Mouse (Mus musculus) liver, embryonic 15.5 days (tissue): Measurements from ENCODE around the gene Slc16a7. TPM values are rescaled to one million over a fixed set of nuclear protein-coding genes. Genes with fewer than 3 reads are reported as not detected.

Experiments
- ATAC-seq: fragments of 200-750 bp; cut with Nextera tagmentation; 2 replicates; pipeline ENCODE4 v1.8.0; 2017; ENCODE audit warnings: moderate number of reproducible peaks, mild to moderate bottlenecking, moderate library complexity; ENCODE audit not compliant: insufficient read depth
- H3K27ac ChIP-seq: fragments of 300-500 bp; sonication (generic); replicated peaks from 2 replicates; pipeline ENCODE4 v1.5.1; 2015; ENCODE audit warnings: mild to moderate bottlenecking, inconsistent platforms
- H3K27me3 ChIP-seq: fragments of 300-500 bp; sonication (generic); 2 replicates; pipeline ENCODE4 v1.6.1; 2015; ENCODE audit warnings: mild to moderate bottlenecking, inconsistent platforms
- H3K36me3 ChIP-seq: fragments of 300-500 bp; sonication (generic); replicated peaks from 2 replicates; pipeline ENCODE4 v1.6.1; 2015; ENCODE audit warnings: moderate library complexity, mild to moderate bottlenecking, inconsistent platforms
- H3K4me1 ChIP-seq: fragments of 300-500 bp; sonication (generic); replicated peaks from 2 replicates; pipeline ENCODE4 v1.6.1; 2015; ENCODE audit warnings: inconsistent platforms
- H3K4me2 ChIP-seq: fragments of 300-500 bp; sonication (generic); 2 replicates; pipeline ENCODE4 v1.6.1; 2015; ENCODE audit warnings: moderate library complexity, mild to moderate bottlenecking, inconsistent platforms
- H3K4me3 ChIP-seq: fragments of 300-500 bp; sonication (generic); replicated peaks from 2 replicates; pipeline ENCODE4 v1.5.1; 2015; ENCODE audit warnings: mild to moderate bottlenecking, inconsistent platforms
- H3K9ac ChIP-seq: fragments of 300-500 bp; sonication (generic); 2 replicates; pipeline ENCODE4 v1.6.1; 2015; ENCODE audit warnings: moderate library complexity, mild to moderate bottlenecking, inconsistent platforms
- H3K9me3 ChIP-seq: fragments of 300-500 bp; sonication (generic); replicated peaks from 2 replicates; pipeline ENCODE4 v1.6.1; 2016; ENCODE audit warnings: inconsistent platforms
- WGBS: fragments of 180-500 bp; shearing (Covaris S2); methylation state at CpG from one replicate; pipeline ENCODE4 v1.1.7; 2015; ENCODE audit warnings: mixed read lengths; ENCODE audit not compliant: insufficient replicate concordance; 5-methylcytosine and 5-hydroxymethylcytosine counted together
- polyA plus RNA-seq: library from polyadenylated mRNA; unstranded; fragments of >200 nt; fragmentation: Nextera tagmentation; extraction: Ambion mirVana; gene quantifications from 2 replicates; pipeline ENCODE4 v1.2.1, GENCODE M21; 2015

The Slc16a7 gene
- polyA plus RNA-seq, 1 experiment from 2014 or later = 11.6 TPM

GRCm38 (mm10) chr10:125270266-125270665 lies 119.0 kb downstream of the Slc16a7 start:
- Histone ChIP-seq H3K36me3 (no peaks in the 10 kb centered on the region), H3K27ac (no peak overlapping the region), H3K9ac (no peak overlapping the region), H3K4me1 (peaks cover 6% of the 10 kb centered on the region), H3K27me3 (no peaks in the 10 kb centered on the region), H3K9me3 (no peaks in the 10 kb centered on the region), H3K4me2 (no peak overlapping the region), H3K4me3 (no peak overlapping the region)
- 53% methylated on average over 5 of the region's 5 CpGs for WGBS
- ATAC-seq = 0 out of 2 replicates have a peak, but pooled peaks have one; percentile 42

- Histone ChIP-seq H3K4me1 (peaks cover 3% of the 10 kb centered on the region), H3K27ac (no peak overlapping the region), H3K4me3 (no peak overlapping the region), H3K36me3 (no peaks in the 10 kb centered on the region), H3K9me3 (no peaks in the 10 kb centered on the region), H3K9ac (no peak overlapping the region), H3K27me3 (no peaks in the 10 kb centered on the region), H3K4me2 (no peak overlapping the region)
- no peak for ATAC-seq
- 50% methylated on average over 4 of the region's 4 CpGs for WGBS
Observed at GRCm38 (mm10) chr10:125266322-125266721, 122.9 kb downstream of the Slc16a7 start.

- H3K4me3 ChIP-seq = no peak overlapping the region
- H3K9me3 ChIP-seq = no peaks in the 10 kb centered on the region
- H3K27me3 ChIP-seq = no peaks in the 10 kb centered on the region
- no peak overlapping the region for H3K9ac ChIP-seq
- H3K27ac ChIP-seq = no peak overlapping the region
- no peaks in the 10 kb centered on the region for H3K36me3 ChIP-seq
- H3K4me1 ChIP-seq = no peaks in the 10 kb centered on the region; the same call in 1 of the 2 replicates
- no peak for ATAC-seq
- no peak overlapping the region for H3K4me2 ChIP-seq
- WGBS = 59% methylated on average over 9 of the region's 9 CpGs
Observed at GRCm38 (mm10) chr10:125265901-125266300, 123.4 kb downstream of the Slc16a7 start.

GRCm38 (mm10) chr10:125265467-125265866 lies 123.8 kb downstream of the Slc16a7 start:
- no peaks in the 10 kb centered on the region for H3K27me3 ChIP-seq
- no peaks in the 10 kb centered on the region for H3K36me3 ChIP-seq
- H3K9ac ChIP-seq = no peak overlapping the region
- H3K4me2 ChIP-seq = no peak overlapping the region
- H3K4me3 ChIP-seq = no peak overlapping the region
- no peak overlapping the region for H3K27ac ChIP-seq
- H3K4me1 ChIP-seq = no peaks in the 10 kb centered on the region
- 75% methylated on average over 14 of the region's 14 CpGs for WGBS
- no peak for ATAC-seq
- H3K9me3 ChIP-seq = no peaks in the 10 kb centered on the region

- Histone ChIP-seq H3K27me3 (no peaks in the 10 kb centered on the region), H3K4me3 (no peak overlapping the region), H3K9ac (no peak overlapping the region), H3K27ac (no peak overlapping the region), H3K36me3 (no peaks in the 10 kb centered on the region), H3K9me3 (no peaks in the 10 kb centered on the region), H3K4me1 (no peaks in the 10 kb centered on the region), H3K4me2 (no peak overlapping the region)
- 39% methylated on average over 4 of the region's 4 CpGs for WGBS
- no peak for ATAC-seq
Observed at GRCm38 (mm10) chr10:125264938-125265337, 124.3 kb downstream of the Slc16a7 start.

- H3K4me3 ChIP-seq = no peak overlapping the region
- ATAC-seq = no peak
- H3K9me3 ChIP-seq = no peaks in the 10 kb centered on the region
- 68% methylated on average over 4 of the region's 4 CpGs for WGBS
- no peaks in the 10 kb centered on the region for H3K36me3 ChIP-seq
- no peaks in the 10 kb centered on the region for H3K4me1 ChIP-seq
- no peaks in the 10 kb centered on the region for H3K27me3 ChIP-seq
- H3K9ac ChIP-seq = no peak overlapping the region
- H3K27ac ChIP-seq = no peak overlapping the region
- no peak overlapping the region for H3K4me2 ChIP-seq
Observed at GRCm38 (mm10) chr10:125255904-125256303, 133.4 kb downstream of the Slc16a7 start.

- Histone ChIP-seq H3K9me3 (no peaks in the 10 kb centered on the region; the same call in 1 of the 2 replicates), H3K4me1 (no peaks in the 10 kb centered on the region), H3K9ac (no peak overlapping the region), H3K36me3 (no peaks in the 10 kb centered on the region), H3K27me3 (no peaks in the 10 kb centered on the region), H3K4me2 (no peak overlapping the region), H3K27ac (no peak overlapping the region), H3K4me3 (no peak overlapping the region)
- WGBS = 57% methylated on average over 2 of the region's 2 CpGs
- no peak for ATAC-seq
Observed at GRCm38 (mm10) chr10:125214536-125214935, 174.7 kb downstream of the Slc16a7 start.

- no peak for ATAC-seq
- Histone ChIP-seq H3K27ac (no peak overlapping the region), H3K9me3 (no peaks in the 10 kb centered on the region; the same call in 1 of the 2 replicates), H3K4me2 (no peak overlapping the region), H3K27me3 (no peaks in the 10 kb centered on the region), H3K4me1 (no peaks in the 10 kb centered on the region), H3K9ac (no peak overlapping the region), H3K4me3 (no peak overlapping the region), H3K36me3 (no peaks in the 10 kb centered on the region)
- 69% methylated on average over 3 of the region's 3 CpGs for WGBS
Observed at GRCm38 (mm10) chr10:125213805-125214204, 175.5 kb downstream of the Slc16a7 start.

- H3K4me2 ChIP-seq = no peak overlapping the region
- WGBS = 58% methylated on average over 5 of the region's 5 CpGs
- H3K9me3 ChIP-seq = no peaks in the 10 kb centered on the region; the same call in 1 of the 2 replicates
- no peak for ATAC-seq
- H3K36me3 ChIP-seq = no peaks in the 10 kb centered on the region
- no peaks in the 10 kb centered on the region for H3K4me1 ChIP-seq
- H3K4me3 ChIP-seq = no peak overlapping the region
- H3K27me3 ChIP-seq = no peaks in the 10 kb centered on the region
- no peak overlapping the region for H3K27ac ChIP-seq
- no peak overlapping the region for H3K9ac ChIP-seq
Observed at GRCm38 (mm10) chr10:125187544-125187943, 201.7 kb downstream of the Slc16a7 start.

GRCm38 (mm10) chr10:125185387-125185786 lies 203.9 kb downstream of the Slc16a7 start:
- whole genome bisulfite sequencing = 84% methylated on average over 4 of the region's 4 CpGs
- Histone ChIP-seq H3K36me3 (no peaks in the 10 kb centered on the region), H3K4me1 (no peaks in the 10 kb centered on the region), H3K9me3 (no peaks in the 10 kb centered on the region; the same call in 1 of the 2 replicates), H3K4me2 (no peak overlapping the region), H3K27me3 (no peaks in the 10 kb centered on the region), H3K4me3 (no peak overlapping the region), H3K9ac (no peak overlapping the region), H3K27ac (no peak overlapping the region)
- no peak for ATAC-seq

- Histone ChIP-seq H3K36me3 (no peaks in the 10 kb centered on the region), H3K4me2 (no peak overlapping the region), H3K9me3 (no peaks in the 10 kb centered on the region; the same call in 1 of the 2 replicates), H3K4me3 (no peak overlapping the region), H3K27ac (no peak overlapping the region), H3K27me3 (no peaks in the 10 kb centered on the region), H3K9ac (no peak overlapping the region), H3K4me1 (no peaks in the 10 kb centered on the region)
- 44% methylated on average over 5 of the region's 5 CpGs for WGBS
- ATAC-seq = no peak
Observed at GRCm38 (mm10) chr10:125184146-125184545, 205.1 kb downstream of the Slc16a7 start.

- Histone ChIP-seq H3K9me3 (no peaks in the 10 kb centered on the region; the same call in 1 of the 2 replicates), H3K4me3 (no peak overlapping the region), H3K27me3 (no peaks in the 10 kb centered on the region), H3K4me2 (no peak overlapping the region), H3K9ac (no peak overlapping the region), H3K27ac (no peak overlapping the region), H3K36me3 (no peaks in the 10 kb centered on the region), H3K4me1 (no peaks in the 10 kb centered on the region)
- no peak for ATAC-seq
- WGBS = 65% methylated on average over 3 of the region's 3 CpGs
Observed at GRCm38 (mm10) chr10:125182545-125182944, 206.7 kb downstream of the Slc16a7 start.
